Mouse (Mus musculus): Measurements from ENCODE around the gene Nupl1. TPM values are rescaled to one million over a fixed set of nuclear protein-coding genes. Genes with fewer than 3 reads are reported as not detected.

Gene Nupl1
- polyA plus RNA-seq (2016; fragmentation: Nextera tagmentation; extraction: Ambion mirVana): not detected in 2 replicates

DNA sequence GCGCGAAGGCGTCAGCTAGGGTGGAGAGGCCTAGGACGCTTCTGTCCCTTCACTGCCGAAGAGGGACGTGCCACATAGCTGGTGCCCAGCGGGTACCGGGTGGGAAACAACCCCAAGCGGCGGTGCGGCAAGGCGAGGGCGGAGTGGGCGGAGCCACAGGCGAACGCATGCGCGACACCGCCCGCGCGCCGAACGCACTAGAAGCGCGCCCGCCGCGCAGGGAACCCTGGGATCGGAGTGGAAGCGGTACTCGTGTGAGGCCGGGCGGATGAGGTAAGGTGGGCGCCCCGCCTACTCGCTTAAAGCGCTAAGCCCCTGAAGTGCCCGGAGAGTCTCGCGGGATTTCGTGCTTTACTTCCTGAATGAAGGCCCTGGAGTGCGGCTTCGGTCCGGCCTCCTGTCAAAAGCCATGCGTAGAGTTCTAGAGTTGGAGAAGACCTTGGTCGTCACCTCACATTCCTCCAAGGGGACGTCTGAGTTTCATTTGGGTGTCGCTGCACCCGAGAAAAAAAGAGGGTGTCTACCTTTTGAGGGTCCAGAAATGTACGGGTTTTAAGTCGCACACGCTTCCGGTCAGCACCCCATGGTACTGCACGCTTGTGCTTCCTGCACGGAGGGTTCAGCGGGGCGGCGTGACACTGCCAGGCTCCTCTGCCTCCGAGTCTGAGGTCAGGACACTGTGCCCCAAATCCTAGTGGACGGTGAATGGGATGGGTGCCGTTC is at the start of gene Nupl1, which contains the start of gene Gm49336:
Nupl1 (minus strand) TSS at position 151 of the 723 bp plus-strand sequence.
Gm49336 (minus strand) TSS at position 227 of the 723 bp plus-strand sequence.
- peak within 1 kb of the TSS; percentile 84 for H3K27ac ChIP-seq
- H3K9ac ChIP-seq: peak within 1 kb of the TSS; percentile 94
- peak within 1 kb of the TSS; percentile 97 for H3K4me3 ChIP-seq
- under 1% methylated on average over 62 of the region's 62 CpGs for WGBS
- H3K4me1 ChIP-seq: peaks cover 17% of the 10 kb centered on the region
- peak; percentile 99 for ATAC-seq (ENCODE audit: insufficient number of reproducible peaks, insufficient read depth, low FRiP score, low TSS enrichment)
- H3K27me3 ChIP-seq: no peaks in the 10 kb centered on the region
- no peaks in the 10 kb centered on the region for H3K36me3 ChIP-seq
- H3K4me2 ChIP-seq (replicated peaks): peak within 1 kb of the TSS; percentile 70
- H3K9me3 ChIP-seq: no peaks in the 10 kb centered on the region

DNA sequence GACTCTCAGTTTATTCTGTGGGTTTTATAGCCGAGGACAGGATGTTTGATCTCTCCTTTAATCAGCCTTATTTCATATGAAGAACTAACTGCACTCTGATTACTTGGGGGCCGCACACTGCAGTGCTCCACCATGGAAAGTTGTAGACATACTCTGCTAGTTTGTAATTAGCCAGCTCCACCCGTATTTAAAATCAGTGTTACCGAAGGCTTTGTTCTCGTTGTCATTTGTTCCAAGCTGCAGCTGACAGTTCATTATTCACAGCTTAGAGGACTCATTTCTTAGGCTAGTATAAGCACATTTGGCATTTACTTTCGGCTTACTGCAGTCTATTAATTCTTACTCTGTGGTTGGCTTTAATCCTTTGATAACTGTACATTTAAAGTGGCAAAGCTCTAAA is 49.8 kb upstream of the Nupl1 start:
- ATAC-seq (ENCODE audit: insufficient number of reproducible peaks, insufficient read depth, low FRiP score, low TSS enrichment): no peak
- Histone ChIP-seq H3K9me3 (no peaks in the 10 kb centered on the region), H3K27ac (no peak overlapping the region), H3K36me3 (peaks cover 12% of the 10 kb centered on the region), H3K27me3 (no peaks in the 10 kb centered on the region), H3K4me3 (no peak overlapping the region), H3K4me2 (replicated peaks) (no peak overlapping the region), H3K4me1 (no peaks in the 10 kb centered on the region), H3K9ac (no peak overlapping the region)
- 81% methylated on average over 6 of the region's 6 CpGs for WGBS

GRCm38 (mm10) chr14:60300224-60300991 is 49.2 kb upstream of the Nupl1 start:
- WGBS: 72% methylated on average over 14 of the region's 14 CpGs
- Histone ChIP-seq H3K9ac (no peak overlapping the region), H3K27ac (no peak overlapping the region), H3K4me2 (replicated peaks) (no peak overlapping the region), H3K9me3 (no peaks in the 10 kb centered on the region), H3K36me3 (peaks cover 12% of the 10 kb centered on the region), H3K4me3 (no peak overlapping the region), H3K27me3 (no peaks in the 10 kb centered on the region), H3K4me1 (no peaks in the 10 kb centered on the region)
- ATAC-seq (ENCODE audit: insufficient number of reproducible peaks, insufficient read depth, low FRiP score, low TSS enrichment): no peak

DNA sequence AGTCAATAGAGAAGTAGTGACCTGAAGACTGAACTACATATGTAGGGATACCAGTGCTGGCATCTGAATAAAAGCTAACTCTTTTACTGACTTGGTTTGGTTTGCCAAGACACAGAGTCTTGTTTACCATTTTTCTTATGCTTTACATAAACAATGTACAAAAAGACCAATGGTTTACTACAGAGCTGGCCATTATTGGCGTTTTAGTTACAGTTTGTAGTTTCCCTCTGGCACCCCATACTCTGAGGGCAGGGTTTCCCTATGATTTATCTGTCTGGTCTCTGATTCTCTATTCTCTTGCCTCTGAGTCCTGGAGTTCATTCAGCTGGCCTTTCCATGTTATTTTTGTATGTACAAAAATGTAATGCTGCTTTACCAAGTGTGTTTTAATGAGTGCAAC is 44.3 kb upstream of the Nupl1 start:
- WGBS: 86% methylated on average over 1 of the region's 1 CpGs
- ATAC-seq (ENCODE audit: insufficient number of reproducible peaks, insufficient read depth, low FRiP score, low TSS enrichment): no peak
- H3K27ac ChIP-seq: no peak overlapping the region

GRCm38 (mm10) chr14:60290363-60290762 is 39.1 kb upstream of the Nupl1 start:
- no peak overlapping the region for H3K4me2 ChIP-seq (replicated peaks)
- no peaks in the 10 kb centered on the region for H3K4me1 ChIP-seq
- H3K27ac ChIP-seq: no peak overlapping the region
- no peak for ATAC-seq (ENCODE audit: insufficient number of reproducible peaks, insufficient read depth, low FRiP score, low TSS enrichment)
- no peak overlapping the region for H3K4me3 ChIP-seq
- no peaks in the 10 kb centered on the region for H3K27me3 ChIP-seq
- peaks cover 18% of the 10 kb centered on the region for H3K36me3 ChIP-seq
- H3K9ac ChIP-seq: no peak overlapping the region
- H3K9me3 ChIP-seq: no peaks in the 10 kb centered on the region
- 91% methylated on average over 4 of the region's 4 CpGs for WGBS

More for the DNA sequence above, 44.3 kb upstream of the Nupl1 start:
- peaks cover 18% of the 10 kb centered on the region for H3K36me3 ChIP-seq
- H3K9me3 ChIP-seq: no peaks in the 10 kb centered on the region
- no peak overlapping the region for H3K4me2 ChIP-seq (replicated peaks)
- H3K4me1 ChIP-seq: no peaks in the 10 kb centered on the region
- H3K9ac ChIP-seq: no peak overlapping the region
- H3K4me3 ChIP-seq: no peak overlapping the region
- H3K27me3 ChIP-seq: no peaks in the 10 kb centered on the region

DNA sequence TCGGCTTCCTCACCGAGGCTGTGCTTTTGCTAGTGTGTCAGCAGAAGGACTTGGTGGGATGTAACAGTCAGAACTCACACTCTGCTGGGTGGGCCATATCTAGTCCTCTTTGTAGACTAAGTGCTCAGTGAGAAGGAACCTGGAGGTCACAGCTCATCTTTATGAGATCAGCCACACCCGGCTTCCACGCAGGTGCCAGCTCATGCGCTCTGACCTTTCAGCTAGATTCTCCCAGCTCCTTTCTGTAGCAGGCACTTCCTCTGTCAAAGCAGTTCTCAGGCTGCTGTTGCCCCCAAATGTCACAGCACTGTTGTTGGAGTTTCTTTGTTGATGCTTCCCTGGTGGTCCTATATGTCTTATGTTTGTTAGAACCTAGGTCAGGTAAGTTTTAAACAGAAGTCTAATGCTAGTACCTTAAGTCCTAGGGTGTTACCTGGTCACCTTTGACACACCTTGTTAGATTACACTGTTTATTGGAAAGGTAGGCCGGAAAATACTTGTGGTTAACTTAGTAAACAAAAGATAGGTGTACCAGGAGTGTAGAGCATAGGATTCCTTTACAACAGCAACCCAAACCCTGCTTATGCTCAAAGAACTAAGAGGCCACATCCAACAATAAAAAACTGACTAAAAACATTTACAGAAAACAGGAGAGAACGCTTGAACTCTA is 35.1 kb upstream of the Nupl1 start:
- Histone ChIP-seq H3K27me3 (no peaks in the 10 kb centered on the region), H3K9ac (no peak overlapping the region), H3K4me3 (no peak overlapping the region), H3K4me2 (replicated peaks) (no peak overlapping the region), H3K36me3 (peaks cover 18% of the 10 kb centered on the region; the same call in 1 of the 2 replicates), H3K4me1 (no peaks in the 10 kb centered on the region), H3K9me3 (no peaks in the 10 kb centered on the region), H3K27ac (no peak overlapping the region)
- ATAC-seq (ENCODE audit: insufficient number of reproducible peaks, insufficient read depth, low FRiP score, low TSS enrichment): no peak
- 90% methylated on average over 7 of the region's 7 CpGs for WGBS

DNA sequence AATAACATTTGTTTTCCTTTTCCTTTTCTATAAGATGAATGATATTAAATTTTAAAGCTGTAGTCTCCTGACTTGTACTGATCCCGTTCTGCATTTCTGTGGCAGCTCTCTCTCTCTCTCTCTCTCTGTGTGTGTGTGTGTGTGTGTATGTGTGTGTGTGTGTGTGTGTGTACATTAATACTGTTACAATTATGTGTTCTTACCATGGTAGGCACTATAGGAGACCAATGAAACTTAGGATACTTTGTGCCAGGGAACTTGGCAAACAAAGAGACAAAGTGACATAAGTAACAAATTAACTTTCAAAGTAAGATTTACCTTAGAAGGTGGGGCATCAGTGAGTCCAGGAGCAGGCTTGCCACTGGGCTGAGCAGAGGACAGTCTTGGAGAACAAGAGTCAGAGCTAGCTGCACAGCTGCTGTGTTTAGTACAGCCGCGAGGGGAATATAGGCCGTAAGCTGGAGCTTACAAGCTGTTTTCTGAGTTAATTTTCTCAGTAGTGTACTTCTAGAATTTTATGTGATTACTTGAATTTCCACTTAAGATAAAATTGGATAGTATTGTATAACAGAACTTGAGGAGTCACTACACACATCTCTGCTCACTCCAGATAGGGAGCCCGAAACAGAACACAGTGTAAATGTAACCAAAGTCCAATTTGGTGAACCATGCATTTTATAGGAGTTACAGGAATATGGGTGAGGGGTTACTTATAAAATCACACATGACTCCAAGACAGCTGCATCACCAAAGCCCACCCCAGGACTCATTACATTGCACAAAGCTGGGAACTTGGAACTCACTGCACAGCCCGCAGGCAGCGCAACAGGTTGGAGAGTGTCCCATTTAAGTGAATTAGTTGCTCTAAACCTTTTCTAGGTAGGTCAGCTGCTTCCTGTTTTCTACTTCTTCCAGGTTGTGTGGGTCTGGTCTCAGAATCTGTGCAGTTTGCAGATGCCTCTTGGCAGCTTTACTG is 24.4 kb upstream of the Nupl1 start:
- Histone ChIP-seq H3K4me1 (no peaks in the 10 kb centered on the region), H3K27ac (no peak overlapping the region), H3K9ac (no peak overlapping the region), H3K36me3 (no peaks in the 10 kb centered on the region), H3K4me3 (no peak overlapping the region), H3K4me2 (replicated peaks) (no peak overlapping the region), H3K27me3 (no peaks in the 10 kb centered on the region), H3K9me3 (no peaks in the 10 kb centered on the region)
- 84% methylated on average over 7 of the region's 7 CpGs for WGBS
- ATAC-seq (ENCODE audit: insufficient number of reproducible peaks, insufficient read depth, low FRiP score, low TSS enrichment): no peak

GRCm38 (mm10) chr14:60273346-60273745 is 22.1 kb upstream of the Nupl1 start:
- Histone ChIP-seq H3K4me2 (replicated peaks) (no peak overlapping the region), H3K9ac (no peak overlapping the region), H3K4me3 (no peak overlapping the region), H3K9me3 (no peaks in the 10 kb centered on the region), H3K36me3 (no peaks in the 10 kb centered on the region), H3K4me1 (no peaks in the 10 kb centered on the region), H3K27me3 (no peaks in the 10 kb centered on the region), H3K27ac (no peak overlapping the region)
- 74% methylated on average over 6 of the region's 6 CpGs for WGBS
- ATAC-seq (ENCODE audit: insufficient number of reproducible peaks, insufficient read depth, low FRiP score, low TSS enrichment): no peak

GRCm38 (mm10) chr14:60269333-60269732 is 18.1 kb upstream of the Nupl1 start:
- Histone ChIP-seq H3K36me3 (no peaks in the 10 kb centered on the region), H3K4me1 (peaks cover 14% of the 10 kb centered on the region), H3K4me3 (no peak overlapping the region), H3K9ac (no peak overlapping the region), H3K4me2 (replicated peaks) (no peak overlapping the region), H3K27me3 (no peaks in the 10 kb centered on the region), H3K27ac (no peak overlapping the region), H3K9me3 (no peaks in the 10 kb centered on the region)
- no peak for ATAC-seq (ENCODE audit: insufficient number of reproducible peaks, insufficient read depth, low FRiP score, low TSS enrichment)
- 86% methylated on average over 6 of the region's 6 CpGs for WGBS

- Histone ChIP-seq H3K4me3 (peak within 1 kb of the TSS; percentile 88), H3K9ac (peak within 1 kb of the TSS; percentile 73), H3K9me3 (no peaks in the 10 kb centered on the region), H3K4me1 (peaks cover 14% of the 10 kb centered on the region), H3K4me2 (replicated peaks) (peak within 1 kb of the TSS; percentile 61), H3K27me3 (no peaks in the 10 kb centered on the region), H3K27ac (peak within 1 kb of the TSS; percentile 47; the same call in 1 of the 2 replicates), H3K36me3 (no peaks in the 10 kb centered on the region)
- under 1% methylated on average over 51 of the region's 51 CpGs for WGBS
- peak; percentile 97 for ATAC-seq (ENCODE audit: insufficient number of reproducible peaks, insufficient read depth, low FRiP score, low TSS enrichment)
Measured at GRCm38 (mm10) chr14:60264990-60265876, 14.0 kb upstream of the Nupl1 start, which contains the start of gene Mtmr6. Gene Mtmr6 (plus strand): TSS chr14:60265228.

All from embryonic facial prominence, embryonic 12.5 days (tissue).